Mouse (Mus musculus) thymus, postnatal 14 days (tissue): Measurements from ENCODE around the gene Nkx6-2.
A peak's percentile ranks its signal among the peaks of the same experiment; 100 is the strongest.

Experiments used
- DNase-seq: peaks from one replicate; pipeline ENCODE4 v3.0.0; 2021

Nkx6-2 gene

GRCm38 (mm10) chr7:139582595-139582994, at the start of gene Nkx6-2:
Gene Nkx6-2, minus strand, starts transcription at chr7:139582797.
- DNase-seq = no peak

- no peak for DNase-seq
Observed at GRCm38 (mm10) chr7:139625156-139625555, 42.6 kb upstream of the Nkx6-2 start.

- DNase-seq = no peak
Observed at GRCm38 (mm10) chr7:139622568-139622967, 40.0 kb upstream of the Nkx6-2 start.

GRCm38 (mm10) chr7:139615767-139616766, 33.5 kb upstream of the Nkx6-2 start:
- peak; percentile 43 for DNase-seq

GRCm38 (mm10) chr7:139610328-139610727, 27.7 kb upstream of the Nkx6-2 start:
- no peak for DNase-seq

GRCm38 (mm10) chr7:139595862-139596261, 13.3 kb upstream of the Nkx6-2 start:
- no peak for DNase-seq

- no peak for DNase-seq
Observed at GRCm38 (mm10) chr7:139595311-139595710, 12.7 kb upstream of the Nkx6-2 start.

GRCm38 (mm10) chr7:139591311-139591710, 8.7 kb upstream of the Nkx6-2 start:
- no peak for DNase-seq

- DNase-seq = peak; percentile 17
Observed at GRCm38 (mm10) chr7:139590302-139590701, 7.7 kb upstream of the Nkx6-2 start.

- DNase-seq = no peak
Observed at GRCm38 (mm10) chr7:139587919-139588318, 5.3 kb upstream of the Nkx6-2 start.

GRCm38 (mm10) chr7:139585183-139585821, 2.7 kb upstream of the Nkx6-2 start:
- DNase-seq = no peak

- DNase-seq = no peak
Observed at GRCm38 (mm10) chr7:139584221-139585175, 1.9 kb upstream of the Nkx6-2 start.

- DNase-seq = no peak
Observed at GRCm38 (mm10) chr7:139583094-139583737, 619 bp upstream of the Nkx6-2 start.

- no peak for DNase-seq
Observed at GRCm38 (mm10) chr7:139581801-139582571, 611 bp downstream of the Nkx6-2 start.

- no peak for DNase-seq
Observed at GRCm38 (mm10) chr7:139580851-139581775, 1.5 kb downstream of the Nkx6-2 start.

- DNase-seq = no peak
Observed at GRCm38 (mm10) chr7:139579261-139579905, 3.2 kb downstream of the Nkx6-2 start.

- no peak for DNase-seq
Observed at GRCm38 (mm10) chr7:139576064-139576686, 6.4 kb downstream of the Nkx6-2 start.

- DNase-seq = no peak
Observed at GRCm38 (mm10) chr7:139572665-139573064, 9.9 kb downstream of the Nkx6-2 start.

- DNase-seq = no peak
Observed at GRCm38 (mm10) chr7:139570788-139571187, 11.8 kb downstream of the Nkx6-2 start.
